Mouse (Mus musculus): Measurements from ENCODE around the gene Csrp2. TPM values are rescaled to one million over a fixed set of nuclear protein-coding genes. Genes with fewer than 3 reads are reported as not detected.

The Csrp2 gene
- total RNA-seq (2021) = 10 to 100 TPM; 28.1 to 28.6 TPM
- long read RNA-seq, experiment 1, transcript Csrp2-201 (6 exons, 1,384 nt) = major isoform, 7 of 10 reads
- long read RNA-seq, experiment 1, partial matches to known transcripts = 2 of 10 reads
- long read RNA-seq, experiment 1, other reads (novel, unspliced or antisense) = 1 of 10 reads
- long read RNA-seq, experiment 2, partial matches to known transcripts = 0 of 6 reads
- long read RNA-seq, experiment 2, other reads (novel, unspliced or antisense) = 1 of 6 reads

- DNase-seq = peak; percentile 93
- intact Hi-C loops (cut with DNase I; ENCODE audit: low total_unique reads) = no loop called here
These were observed at the start of gene Csrp2 for GRCm38 (mm10) chr10:110919531-110920343. Gene Csrp2 (plus strand): TSS chr10:110919789.

DNA sequence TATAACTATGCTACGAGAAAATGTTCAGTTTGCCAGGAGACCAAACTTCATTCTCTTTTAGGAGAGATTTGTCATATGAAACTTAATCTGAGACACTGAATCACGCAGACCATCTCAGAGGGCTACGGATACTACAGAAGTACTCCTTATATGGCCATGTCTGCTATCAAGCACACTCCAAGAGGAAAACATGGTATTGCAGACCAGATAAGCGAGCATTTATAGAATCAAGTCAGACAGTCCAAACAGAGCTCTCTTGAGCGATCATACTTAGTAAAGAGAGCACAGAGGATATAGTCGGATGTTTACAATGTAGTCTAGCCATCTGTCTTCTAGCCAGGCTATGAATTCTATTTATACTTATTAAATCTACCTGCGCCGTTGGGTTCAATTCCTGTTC is 44.7 kb upstream of the Csrp2 start:
- no peak for DNase-seq

DNA sequence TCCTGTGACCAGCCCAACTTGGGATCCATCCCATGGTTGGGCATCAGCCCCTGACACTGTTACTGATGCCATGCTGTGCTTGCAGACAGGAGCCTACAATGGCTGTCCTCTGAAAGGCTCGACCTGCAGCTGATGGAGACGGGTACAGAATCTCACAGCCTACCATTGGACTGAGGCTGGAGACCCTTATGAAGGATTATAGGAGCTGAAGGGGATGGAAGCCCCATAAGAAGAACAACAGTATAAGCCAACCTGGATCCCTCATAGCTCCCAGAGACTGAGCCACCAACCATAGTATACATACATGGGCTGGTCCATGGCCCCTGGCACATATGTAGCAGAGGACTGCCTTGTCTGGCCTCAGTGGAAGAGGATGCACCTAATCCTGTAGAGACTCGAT is 42.6 kb upstream of the Csrp2 start:
- intact Hi-C loops (cut with DNase I; ENCODE audit: low total_unique reads) = no loop called here
- DNase-seq = no peak

More for the DNA sequence above, 44.7 kb upstream of the Csrp2 start:
- intact Hi-C loops (cut with DNase I; ENCODE audit: low total_unique reads) = no loop called here

DNA sequence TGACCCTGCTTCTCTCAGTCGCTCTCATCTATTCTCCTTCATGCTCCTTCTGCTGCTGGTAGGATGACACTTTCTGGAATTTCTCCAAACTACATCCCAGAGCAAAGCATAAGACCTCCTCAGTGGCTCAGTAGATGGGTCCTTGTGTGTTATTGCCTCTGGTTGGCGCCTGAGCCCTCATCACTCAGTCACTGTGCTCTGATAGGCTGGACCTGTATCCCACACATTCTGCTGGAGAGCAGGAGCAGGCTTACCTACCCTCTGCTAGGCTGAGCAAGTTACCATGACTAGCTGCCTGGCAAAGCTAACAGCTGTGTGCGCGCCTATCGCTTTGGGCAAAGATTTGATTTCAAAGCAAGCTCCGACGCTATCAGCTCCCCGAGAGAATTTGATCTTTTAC is 41.7 kb upstream of the Csrp2 start:
- DNase-seq = no peak
- intact Hi-C loops (cut with DNase I; ENCODE audit: low total_unique reads) = no loop called here

DNA sequence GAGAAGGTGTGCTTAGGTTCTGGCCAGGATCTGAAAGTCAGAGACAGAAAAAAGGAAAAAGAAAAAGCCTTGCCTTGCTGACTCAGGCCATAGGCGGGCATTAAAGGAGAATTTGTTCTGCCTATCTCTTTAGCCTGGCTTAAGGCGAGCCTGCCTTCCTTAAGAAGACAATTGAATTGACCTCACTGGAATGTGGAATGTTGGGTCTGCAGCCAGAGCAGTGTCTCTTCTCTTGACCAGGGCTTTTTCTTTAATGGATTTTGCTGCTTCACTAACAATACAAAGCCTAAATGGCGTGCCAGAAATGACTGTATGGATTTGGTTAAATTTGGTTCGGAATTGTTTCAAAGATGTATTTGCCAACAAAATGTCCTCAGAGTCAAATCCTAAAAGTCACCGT is 40.9 kb upstream of the Csrp2 start:
- no peak for DNase-seq
- intact Hi-C loops (cut with DNase I; ENCODE audit: low total_unique reads) = no loop called here

DNA sequence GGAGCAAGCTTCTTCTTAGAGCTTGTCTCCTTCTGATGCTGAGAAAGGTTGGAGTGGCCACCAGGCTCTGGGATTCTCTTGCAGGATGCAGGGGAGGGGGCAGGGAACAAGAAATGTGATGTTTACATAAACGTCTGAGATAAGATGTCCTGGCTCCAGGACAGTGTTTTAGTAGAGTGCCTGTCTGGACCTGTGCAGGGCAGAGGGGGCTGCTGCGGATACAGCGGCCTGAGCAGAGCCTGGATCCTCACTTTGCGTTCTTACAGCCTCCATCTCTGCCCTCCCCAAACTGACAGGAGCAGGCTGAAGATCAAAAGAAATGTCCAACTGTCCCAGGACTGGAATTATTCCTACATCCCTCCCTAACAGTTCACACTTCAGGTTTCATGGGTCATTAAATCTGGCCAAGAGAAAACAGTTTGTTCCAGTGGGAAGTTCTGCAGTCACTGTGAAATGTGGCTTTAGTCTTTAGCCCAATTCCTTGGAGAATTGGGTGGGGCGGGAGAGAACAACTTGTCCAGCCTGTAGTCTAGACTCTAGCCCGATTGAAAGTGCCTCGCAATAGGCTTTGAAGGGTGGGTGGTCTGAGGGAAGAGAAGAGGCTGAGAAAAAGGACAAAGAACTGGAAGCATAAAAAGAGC is 40.0 kb upstream of the Csrp2 start:
- intact Hi-C loops (cut with DNase I; ENCODE audit: low total_unique reads) = no loop called here
- no peak for DNase-seq

GRCm38 (mm10) chr10:110881346-110881745 is 38.2 kb upstream of the Csrp2 start:
- no peak for DNase-seq
- intact Hi-C loops (cut with DNase I; ENCODE audit: low total_unique reads) = no loop called here

DNA sequence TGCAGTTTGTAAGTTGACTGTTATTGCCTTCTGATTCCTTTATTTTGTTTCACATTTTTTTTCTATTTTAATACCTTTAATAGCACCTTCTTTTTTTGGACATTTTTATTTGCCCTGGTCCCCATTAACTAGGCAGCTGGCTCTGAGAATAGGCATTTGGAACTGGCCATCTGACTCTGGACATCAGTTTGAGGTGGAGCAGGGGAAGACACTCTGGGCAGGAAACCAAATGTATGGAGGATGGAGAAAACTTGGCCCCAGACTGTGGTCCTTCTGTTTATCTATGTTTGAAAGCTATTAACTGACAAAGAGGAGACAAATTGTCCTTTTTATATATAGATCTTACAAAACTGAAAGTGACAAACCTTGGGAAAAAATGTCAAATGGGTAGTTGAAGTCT is 36.9 kb upstream of the Csrp2 start:
- DNase-seq = no peak
- intact Hi-C loops (cut with DNase I; ENCODE audit: low total_unique reads) = no loop called here

- no peak for DNase-seq
- intact Hi-C loops (cut with DNase I; ENCODE audit: low total_unique reads) = no loop called here
These were observed 28.8 kb upstream of the Csrp2 start for GRCm38 (mm10) chr10:110890656-110891272.

- intact Hi-C loops (cut with DNase I; ENCODE audit: low total_unique reads) = no loop called here
- DNase-seq = no peak
These were observed 19.7 kb upstream of the Csrp2 start for GRCm38 (mm10) chr10:110899744-110900501.

DNA sequence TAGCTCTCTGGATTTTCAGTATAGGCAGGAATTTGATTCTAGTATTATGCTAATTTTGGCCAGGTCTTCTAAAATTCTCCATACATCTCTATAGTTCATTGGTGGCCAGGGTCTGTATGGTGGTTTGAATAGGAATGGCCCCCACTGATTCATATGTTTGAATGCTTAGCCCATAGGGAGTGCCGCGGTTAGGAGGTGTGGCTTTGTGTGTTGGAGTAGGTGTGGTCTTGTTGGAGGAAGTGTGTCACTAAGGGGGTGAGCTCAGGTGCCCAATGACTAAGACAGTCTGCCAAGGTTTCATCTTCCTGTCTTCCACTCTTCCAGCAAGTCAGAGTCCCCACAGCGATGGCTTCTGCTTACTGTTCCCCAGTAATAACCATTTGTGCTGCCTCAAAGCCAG is 15.7 kb upstream of the Csrp2 start:
- intact Hi-C loops (cut with DNase I; ENCODE audit: low total_unique reads) = no loop called here
- DNase-seq = no peak

- intact Hi-C loops (cut with DNase I; ENCODE audit: low total_unique reads) = no loop called here
- no peak for DNase-seq
These were observed 2.8 kb upstream of the Csrp2 start for GRCm38 (mm10) chr10:110916666-110917344.

DNA sequence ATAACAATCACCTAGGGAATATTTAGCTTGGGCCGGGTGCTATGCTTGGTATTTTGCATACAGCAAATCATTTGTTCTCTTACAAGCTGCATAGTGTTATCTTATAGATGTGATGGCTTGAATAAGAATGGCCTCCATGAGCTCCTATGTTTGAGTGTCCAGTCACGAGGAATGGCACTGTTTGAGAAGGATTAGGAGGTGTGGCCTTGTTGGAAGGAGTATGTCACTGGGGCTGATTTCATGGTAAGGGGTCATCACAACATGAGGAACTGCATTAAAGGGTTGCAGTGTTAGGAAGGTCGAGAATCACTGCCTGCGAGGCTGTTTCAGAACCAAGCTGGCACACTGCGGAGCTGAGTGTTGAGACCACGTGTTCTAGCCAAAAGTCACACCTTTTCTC is 2.1 kb upstream of the Csrp2 start:
- intact Hi-C loops (cut with DNase I; ENCODE audit: low total_unique reads) = no loop called here
- DNase-seq = no peak

DNA sequence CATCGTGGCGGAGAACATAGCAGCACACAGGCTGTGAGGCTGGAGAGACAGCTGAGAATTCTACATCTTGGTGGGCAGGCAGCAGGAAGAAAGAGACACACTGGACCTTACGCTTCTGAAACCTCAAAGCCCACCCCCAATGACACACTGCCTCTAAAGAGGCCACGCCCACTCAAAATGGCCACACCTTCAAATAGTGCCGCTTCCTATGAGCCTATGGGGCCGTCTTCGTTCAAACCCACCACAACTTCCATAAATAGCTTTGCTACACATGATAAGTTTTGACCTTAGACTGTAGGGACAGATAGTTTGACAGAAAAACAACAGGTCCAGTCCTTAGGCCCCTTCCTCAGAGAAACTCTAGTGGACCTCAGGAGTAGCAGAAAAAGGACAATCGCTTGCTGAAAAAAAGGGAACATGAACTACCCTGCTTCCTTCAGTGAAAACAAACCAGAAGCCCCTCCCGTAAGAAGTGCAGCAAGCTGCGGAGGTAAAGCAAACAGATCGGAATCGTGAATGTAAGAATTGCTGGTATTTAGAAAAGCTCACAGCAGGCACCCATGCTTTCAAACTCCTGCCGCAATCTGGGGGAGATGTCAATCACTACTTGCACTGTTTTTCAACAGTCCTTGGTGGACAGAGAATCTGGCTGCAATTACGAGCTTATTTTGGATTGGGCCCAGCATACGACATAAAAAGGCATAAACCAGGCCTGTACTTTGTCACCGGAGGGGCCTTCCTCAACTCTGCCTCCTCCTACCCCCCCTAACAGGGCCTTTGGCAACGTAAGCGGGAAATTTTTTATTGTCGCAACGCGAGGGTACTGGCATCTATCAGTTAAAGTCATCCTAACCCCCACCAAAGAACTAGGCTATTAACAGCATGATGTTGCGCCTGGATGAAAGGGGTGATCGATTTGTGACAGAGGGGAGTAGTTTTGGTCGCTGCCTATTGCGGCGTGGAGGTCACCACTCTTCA is 886 bp upstream of the Csrp2 start:
- no peak for DNase-seq
- intact Hi-C loops (cut with DNase I; ENCODE audit: low total_unique reads) = no loop called here

DNA sequence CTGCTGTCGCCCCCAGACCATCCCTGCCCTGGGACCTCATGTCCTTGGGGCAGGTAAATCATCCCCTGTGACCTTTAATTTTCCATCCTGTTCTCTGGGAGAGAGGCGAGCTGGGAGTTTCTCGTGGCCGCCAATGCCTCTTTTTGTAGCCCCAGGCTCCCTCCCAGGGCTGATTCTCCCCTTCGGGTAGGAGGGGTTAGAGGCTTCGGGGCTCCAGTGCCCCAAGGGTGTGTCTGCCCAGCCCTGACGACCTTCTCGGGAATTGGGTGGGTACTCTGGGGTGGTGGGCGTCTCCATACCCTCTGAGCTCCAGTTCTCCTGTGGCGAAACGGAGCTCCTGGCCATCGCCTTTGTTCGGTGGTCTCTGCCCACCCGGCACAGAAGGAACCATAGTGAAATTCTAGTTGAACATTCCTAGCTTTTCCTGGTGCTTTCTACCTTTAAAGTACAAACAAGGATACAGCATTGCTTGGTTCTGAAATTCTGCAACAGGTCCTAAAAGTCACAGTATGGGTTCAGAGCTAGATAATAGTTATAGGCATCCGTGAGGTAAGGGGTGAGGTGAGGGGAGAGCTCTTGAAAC is 870 bp downstream of the Csrp2 start:
- intact Hi-C loops (cut with DNase I; ENCODE audit: low total_unique reads) = no loop called here
- DNase-seq = no peak

GRCm38 (mm10) chr10:110921890-110922289 is 2.3 kb downstream of the Csrp2 start:
- intact Hi-C loops (cut with DNase I; ENCODE audit: low total_unique reads) = no loop called here
- no peak for DNase-seq

- intact Hi-C loops (cut with DNase I; ENCODE audit: low total_unique reads) = no loop called here
- no peak for DNase-seq
These were observed 3.0 kb downstream of the Csrp2 start for GRCm38 (mm10) chr10:110922612-110923011.

- DNase-seq = peak; percentile 43
- intact Hi-C loops (cut with DNase I; ENCODE audit: low total_unique reads) = no loop called here
These were observed 7.9 kb downstream of the Csrp2 start for GRCm38 (mm10) chr10:110927491-110927890.

Measured in gastrocnemius, postnatal 14 days (tissue).